Mouse (Mus musculus) T-helper 2 cell (primary cell): Measurements from ENCODE around the gene Prss35.

Experiments used
- in situ Hi-C: fragments of 300-600 bp; cut with MboI, MseI; formaldehyde crosslinking; loops from one replicate; pipeline ENCODE4 v1.15.1; 2025; ENCODE audit warnings: high pct_unique_total_duplicates

Gene Prss35

DNA sequence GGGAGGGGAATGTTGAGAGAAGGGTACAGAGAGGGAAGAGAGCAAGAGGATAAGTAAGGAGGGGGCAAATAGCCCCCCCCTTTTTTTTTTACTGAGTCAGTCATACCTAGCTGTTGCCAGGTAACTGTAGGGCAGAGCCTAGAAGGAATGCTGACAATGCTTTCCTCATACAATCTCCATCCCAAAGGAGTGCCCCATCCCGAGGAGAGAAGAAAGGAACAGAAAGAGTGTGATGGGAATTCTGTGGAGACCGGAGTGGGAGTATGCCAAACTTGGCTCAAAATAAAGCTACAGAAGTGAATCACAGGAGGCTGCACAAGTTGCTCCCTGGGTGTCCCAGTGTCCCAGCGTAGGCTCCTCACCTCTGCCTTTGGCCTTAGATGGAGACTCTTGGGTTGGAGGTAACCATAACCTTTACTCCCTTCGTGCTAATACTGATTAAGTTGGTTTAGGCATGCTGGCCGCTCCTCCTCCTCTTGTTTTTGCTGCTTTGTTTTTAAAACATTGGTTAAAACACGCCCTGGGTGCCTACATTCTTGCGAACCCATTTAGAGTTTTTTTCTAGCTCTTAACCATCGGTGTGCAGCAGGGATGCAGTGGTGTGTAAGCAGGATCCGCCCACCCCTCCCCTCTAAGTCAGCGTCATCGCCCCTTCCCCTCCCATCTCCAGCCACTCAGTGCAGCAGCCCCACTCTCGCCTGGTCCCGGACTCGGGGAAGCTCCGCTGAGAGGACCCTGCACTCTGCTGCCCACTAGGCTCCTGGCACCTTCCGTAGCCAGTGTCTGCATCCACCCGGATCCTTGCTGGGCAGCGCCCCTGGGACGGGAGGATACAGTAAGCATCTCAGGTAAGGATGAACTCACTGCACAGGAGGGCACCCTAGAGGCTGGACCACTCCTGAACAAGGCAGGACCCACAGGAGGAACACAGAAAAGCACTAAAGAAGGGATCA, at the start of gene Prss35:
Gene Prss35 (plus strand): TSS at position 691 of the 953 bp plus-strand sequence.
- in situ Hi-C loops, result no loop called here

DNA sequence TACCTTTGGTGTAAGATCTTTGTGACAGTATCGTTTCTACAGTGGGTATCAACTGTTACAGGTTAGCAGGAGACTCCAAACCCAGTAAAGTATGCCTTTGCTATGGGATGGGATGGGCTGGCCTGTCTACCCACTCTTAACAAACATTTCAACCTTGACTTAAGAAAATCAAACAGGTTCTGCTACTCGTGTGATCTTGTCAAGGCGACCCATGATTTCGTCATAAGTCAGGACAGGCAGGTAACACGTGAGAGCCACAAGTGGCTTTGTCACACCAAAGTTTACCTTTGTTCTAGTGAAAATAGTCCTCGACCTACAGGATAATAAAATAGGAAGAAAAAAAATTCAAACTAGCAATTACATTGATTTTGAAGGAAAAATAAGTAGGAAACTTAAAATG, 49.5 kb upstream of the Prss35 start:
- in situ Hi-C loops, result no loop called here

- in situ Hi-C loops, result no loop called here
Observed at GRCm38 (mm10) chr9:86694644-86695043, 48.8 kb upstream of the Prss35 start.

GRCm38 (mm10) chr9:86695199-86695817, 48.1 kb upstream of the Prss35 start:
- in situ Hi-C loops, result no loop called here

- in situ Hi-C loops, result no loop called here
Observed at GRCm38 (mm10) chr9:86695818-86696261, 47.6 kb upstream of the Prss35 start, which contains the start of gene Me1. Me1 (minus strand) TSS chr9:86695953.

DNA sequence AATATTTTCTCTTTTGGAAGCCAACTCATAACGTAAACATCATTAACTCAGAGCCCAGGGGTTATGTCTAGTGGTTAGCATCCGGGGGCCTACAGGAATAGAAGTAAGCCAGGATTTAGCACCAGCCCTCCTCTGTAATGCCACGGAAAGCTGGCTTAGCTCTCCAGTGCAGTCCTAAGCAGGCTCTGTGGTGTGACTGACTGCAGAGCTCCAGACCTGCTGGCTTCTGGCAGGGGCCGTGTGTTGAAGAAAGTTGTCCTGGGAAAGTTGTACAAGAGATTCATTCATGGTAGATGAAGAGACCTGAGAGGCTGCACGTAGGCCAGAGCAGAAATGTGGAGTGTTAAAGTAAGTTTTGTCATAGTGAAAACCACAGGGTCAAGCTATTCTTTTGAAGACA, 42.2 kb upstream of the Prss35 start:
- in situ Hi-C loops, result no loop called here

GRCm38 (mm10) chr9:86701844-86702243, 41.6 kb upstream of the Prss35 start:
- in situ Hi-C loops, result no loop called here

DNA sequence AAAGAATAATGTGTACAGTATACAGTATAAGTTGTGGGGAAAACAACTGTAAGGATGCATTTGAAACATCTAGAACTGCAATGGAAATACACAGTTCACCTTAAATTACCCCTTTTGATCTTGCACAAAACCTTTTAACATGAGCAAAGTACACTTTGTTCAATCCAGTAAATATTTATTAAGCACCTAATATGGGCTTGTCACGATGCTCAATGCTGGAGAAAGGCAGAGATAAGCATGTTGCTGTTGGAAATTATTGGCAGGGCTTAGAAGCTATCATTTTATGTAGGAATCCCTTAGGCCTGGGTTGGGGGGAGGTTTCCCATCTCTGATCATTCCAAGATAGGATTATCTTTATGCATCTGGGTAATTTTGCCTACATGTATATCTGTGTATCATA, 36.0 kb upstream of the Prss35 start:
- in situ Hi-C loops, result no loop called here

GRCm38 (mm10) chr9:86708921-86709320, 34.5 kb upstream of the Prss35 start:
- in situ Hi-C loops, result no loop called here

DNA sequence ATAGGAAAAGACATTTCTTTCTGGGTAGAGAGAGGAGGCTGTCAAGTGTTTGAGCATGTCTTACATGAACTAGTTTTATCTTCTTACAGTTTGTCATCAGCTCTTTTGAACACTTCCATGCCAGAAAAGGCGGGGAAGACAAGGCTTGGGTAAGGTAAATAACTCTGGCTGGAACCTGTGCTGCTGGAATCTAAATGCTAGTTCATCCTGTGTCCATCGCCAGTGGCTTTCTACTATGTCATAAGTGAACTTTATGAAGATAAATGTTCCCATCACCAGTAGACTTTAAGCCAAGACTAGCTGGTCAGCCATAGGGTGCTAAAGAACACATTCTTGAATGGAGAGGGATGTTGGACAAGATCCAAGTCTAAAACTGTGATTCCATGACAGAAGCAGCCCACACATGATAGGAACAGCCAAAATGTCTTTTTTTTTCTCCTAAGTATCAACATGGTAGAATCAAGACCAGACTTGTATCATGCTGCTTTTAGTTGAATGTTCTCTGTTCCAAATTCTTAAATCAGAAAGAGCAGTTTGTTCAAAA, 33.3 kb upstream of the Prss35 start:
- in situ Hi-C loops, result no loop called here

GRCm38 (mm10) chr9:86712648-86713047, 30.8 kb upstream of the Prss35 start:
- in situ Hi-C loops, result no loop called here

DNA sequence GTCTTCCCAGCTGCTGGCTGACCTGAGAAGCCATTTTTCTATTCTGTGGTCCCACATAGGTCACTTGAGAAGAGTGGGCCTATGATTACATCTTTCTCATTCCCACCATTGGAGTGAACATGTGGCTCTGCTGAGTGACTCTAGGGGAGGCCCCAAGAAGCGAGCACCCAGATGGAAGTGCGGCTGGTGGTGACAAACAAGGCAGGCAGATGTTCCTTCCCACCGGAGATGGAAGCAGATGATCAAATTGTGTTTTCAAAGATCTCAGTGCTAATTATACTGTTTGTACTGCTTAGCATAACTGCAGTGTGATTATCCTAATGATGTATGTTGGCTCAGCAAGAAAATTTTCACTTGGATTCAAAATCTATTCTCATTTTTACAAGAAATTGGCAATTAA, 29.4 kb upstream of the Prss35 start:
- in situ Hi-C loops, result no loop called here

DNA sequence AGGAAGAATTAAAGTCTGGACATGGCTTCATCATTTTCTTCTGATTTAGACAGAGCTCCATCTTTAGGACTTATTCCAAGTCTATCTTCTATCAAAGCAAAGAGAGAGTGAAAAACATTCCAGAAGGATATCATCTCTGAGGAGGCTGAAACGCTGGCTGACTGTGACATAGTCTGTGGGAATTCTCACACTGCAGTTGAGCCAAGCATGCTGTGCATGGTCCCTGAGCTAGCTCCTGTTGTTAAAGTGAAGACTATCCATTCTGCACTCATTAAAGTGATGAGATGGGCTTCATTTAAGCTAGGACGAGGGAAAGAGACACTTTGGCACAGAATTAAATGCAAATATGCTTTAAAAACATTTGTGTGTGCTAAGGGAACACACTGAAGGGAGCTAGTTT, 26.9 kb upstream of the Prss35 start:
- in situ Hi-C loops, result no loop called here

- in situ Hi-C loops, result no loop called here
Observed at GRCm38 (mm10) chr9:86717119-86717518, 26.3 kb upstream of the Prss35 start.

DNA sequence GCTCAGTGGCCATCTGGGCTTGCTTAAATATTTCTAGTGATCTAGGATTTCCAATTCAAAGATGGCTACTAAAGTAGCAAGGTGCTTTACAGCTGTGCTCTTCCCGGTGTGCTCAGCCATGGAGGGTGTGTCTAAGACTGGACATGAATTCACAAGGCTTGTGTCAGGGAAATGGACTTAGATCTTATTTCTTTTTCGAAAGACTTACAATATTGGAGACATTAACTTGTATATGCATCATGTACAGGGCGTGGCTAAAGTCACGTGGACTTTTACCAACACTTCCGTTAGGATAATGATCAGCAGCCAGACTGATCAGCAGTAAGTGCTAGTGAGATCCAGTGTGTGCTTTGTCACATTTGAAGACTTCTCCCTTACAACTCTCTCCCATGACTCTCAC, 23.2 kb upstream of the Prss35 start:
- in situ Hi-C loops, result no loop called here

GRCm38 (mm10) chr9:86720794-86721193, 22.7 kb upstream of the Prss35 start:
- in situ Hi-C loops, result no loop called here

GRCm38 (mm10) chr9:86725066-86725465, 18.4 kb upstream of the Prss35 start:
- in situ Hi-C loops, result no loop called here

DNA sequence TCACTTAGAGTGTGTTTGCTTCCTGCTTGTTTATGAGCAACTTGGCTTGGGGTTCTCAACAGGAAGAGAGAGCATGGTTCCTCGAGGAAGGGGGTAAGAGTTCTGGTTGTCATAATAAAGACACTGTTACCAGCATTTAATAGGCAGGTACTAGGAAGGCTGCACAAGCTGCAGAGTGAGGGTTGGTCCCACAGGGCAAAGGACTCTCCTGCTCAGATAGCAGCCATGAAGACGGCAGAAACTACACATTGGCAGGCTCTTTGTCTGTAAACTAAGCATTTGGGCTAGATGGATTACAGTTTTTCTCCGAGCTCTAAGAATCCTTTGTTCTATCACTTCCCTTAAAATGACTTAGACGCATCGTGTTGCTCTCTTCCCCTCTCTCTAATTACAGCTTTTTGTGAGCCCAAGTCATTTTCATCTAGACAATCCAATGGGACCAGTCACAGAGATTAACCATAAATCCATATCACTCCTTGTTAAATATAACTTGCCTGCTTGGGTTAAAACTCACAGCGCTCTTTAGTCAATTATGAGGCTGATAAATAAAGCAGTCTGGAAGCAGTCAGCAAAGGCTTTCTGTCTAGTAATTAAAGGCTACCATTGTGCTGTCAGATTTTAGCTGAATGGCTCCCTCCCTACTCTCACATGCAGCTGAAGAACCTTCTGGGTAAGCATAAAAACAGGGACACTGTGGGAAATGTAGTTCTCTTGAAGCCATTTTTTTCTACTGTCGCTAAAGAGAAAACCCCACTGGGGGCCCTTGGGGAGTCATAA, 17.7 kb upstream of the Prss35 start:
- in situ Hi-C loops, result no loop called here

DNA sequence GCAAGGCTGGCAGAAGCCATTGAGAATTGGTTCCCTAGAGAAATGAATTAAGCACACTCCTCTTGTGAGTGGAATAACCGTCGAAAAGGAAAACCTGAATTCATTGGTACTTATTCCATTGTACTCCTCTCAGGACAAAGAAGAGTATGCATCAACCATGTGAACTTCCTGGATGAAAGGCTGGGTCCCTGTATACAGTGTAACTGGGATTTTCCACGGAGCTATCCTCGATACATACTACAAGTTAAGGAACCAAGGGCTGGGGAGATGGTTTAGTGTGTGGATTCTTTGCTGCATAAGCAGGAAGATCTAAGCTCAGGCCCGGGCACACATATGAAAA, 17.1 kb upstream of the Prss35 start:
- in situ Hi-C loops, result no loop called here

DNA sequence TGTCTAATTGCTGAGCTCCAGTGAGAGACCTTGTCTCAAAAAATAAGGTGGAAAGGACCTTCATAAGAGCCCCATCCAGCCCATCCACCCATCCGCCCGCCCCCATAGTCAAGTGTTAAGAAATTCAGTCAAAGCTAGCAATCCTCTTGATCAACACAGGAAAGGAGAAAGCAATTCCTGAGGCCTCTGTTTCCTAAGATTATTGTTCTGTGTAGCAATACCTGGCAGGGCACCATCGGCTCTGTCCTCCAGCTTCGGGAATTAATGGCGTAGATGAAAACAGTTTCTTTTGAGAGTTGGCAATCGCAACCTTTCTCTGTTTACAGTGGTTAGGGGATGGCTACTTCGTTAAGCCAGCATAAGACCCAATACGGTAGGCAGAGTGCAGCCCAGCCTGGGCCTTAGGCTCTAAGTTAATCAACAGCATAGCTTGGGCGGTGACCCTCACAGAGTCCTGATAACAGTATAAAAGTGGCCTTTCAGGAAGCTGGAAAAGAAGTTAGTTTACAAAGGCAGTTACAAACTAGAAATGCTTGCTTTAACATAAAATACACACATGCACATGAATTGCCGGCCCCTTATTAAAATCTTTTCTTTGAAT, 15.1 kb upstream of the Prss35 start:
- in situ Hi-C loops, result no loop called here

DNA sequence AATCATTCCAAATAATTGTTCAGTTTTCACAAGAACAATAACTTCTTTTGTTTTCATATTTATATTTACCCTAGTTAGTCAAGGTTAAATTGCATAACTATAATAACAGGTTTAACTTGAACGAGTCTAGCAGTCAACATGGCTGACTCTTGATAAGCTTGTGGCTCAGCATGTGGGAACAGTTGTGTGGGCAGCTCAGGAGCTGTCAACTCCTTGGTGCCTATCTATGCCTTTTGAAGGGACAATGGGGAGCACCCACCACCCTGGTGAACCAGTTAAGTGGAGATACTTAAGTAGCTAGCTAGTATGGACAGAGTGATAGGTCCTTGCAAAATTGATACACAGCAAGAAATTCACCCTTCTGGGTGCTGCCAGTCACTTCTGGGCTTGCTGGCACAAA, 14.4 kb upstream of the Prss35 start:
- in situ Hi-C loops, result no loop called here

GRCm38 (mm10) chr9:86729811-86730210, 13.6 kb upstream of the Prss35 start:
- in situ Hi-C loops, result no loop called here
